Mouse (Mus musculus) ES-Bruce4 (cell line): ENCODE measurements at regions not wholly inside any gene's neighbourhood (a gene's known extent, or its start where the extent isn't known, plus 50 kb on each side); places are given as distances from the start of the nearest gene placed in this dataset.

Source experiments
- CTCF ChIP-seq: IDR thresholded peaks from one replicate; pipeline ENCODE4 v1.8.1; 2011; ENCODE audit warnings: low read depth, low read length
- EP300 ChIP-seq: IDR thresholded peaks from 2 replicates; pipeline ENCODE4 v1.6.1; 2011; ENCODE audit warnings: low read depth, low read length; ENCODE audit not compliant: insufficient read depth

DNA sequence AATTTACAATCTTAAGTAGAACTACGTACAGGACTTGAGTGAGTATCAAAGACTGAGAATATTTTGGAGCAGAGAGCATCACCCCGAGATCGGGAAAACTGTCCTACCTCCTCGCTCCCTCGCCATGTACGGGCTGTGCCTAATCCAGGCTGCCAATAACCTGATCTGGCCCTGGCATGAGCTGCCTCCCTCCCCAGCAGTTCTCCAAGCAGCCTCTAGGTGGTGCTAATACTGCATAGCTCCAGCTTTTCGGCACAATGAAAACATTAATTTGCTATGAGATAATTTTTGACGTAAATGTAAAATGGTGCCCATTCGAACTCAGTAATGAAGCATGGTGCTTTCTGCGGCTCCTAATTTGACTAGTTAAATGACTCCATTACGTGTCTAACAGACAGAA is 399.6 kb downstream of the Zfp536 start:
- TF ChIP-seq CTCF, result peak; percentile 83
- no peak for TF ChIP-seq EP300
